Mouse (Mus musculus) CD8-positive naive resting alpha-beta T cell, adult 2 months (primary cell): ENCODE measurements around the gene Prpf19.

Source experiments
- DNase-seq, 2 experiments: peaks; one replicate each; pipeline ENCODE4 v3.0.0; 2022; ENCODE audit warnings: low read depth in 2 of 2, low spot score in 2 of 2

The Prpf19 gene

GRCm38 (mm10) chr19:10895016-10895528, at the start of gene Prpf19:
Prpf19 (plus strand) TSS chr19:10895231.
- peak; percentile 90 to 96 for DNase-seq

DNA sequence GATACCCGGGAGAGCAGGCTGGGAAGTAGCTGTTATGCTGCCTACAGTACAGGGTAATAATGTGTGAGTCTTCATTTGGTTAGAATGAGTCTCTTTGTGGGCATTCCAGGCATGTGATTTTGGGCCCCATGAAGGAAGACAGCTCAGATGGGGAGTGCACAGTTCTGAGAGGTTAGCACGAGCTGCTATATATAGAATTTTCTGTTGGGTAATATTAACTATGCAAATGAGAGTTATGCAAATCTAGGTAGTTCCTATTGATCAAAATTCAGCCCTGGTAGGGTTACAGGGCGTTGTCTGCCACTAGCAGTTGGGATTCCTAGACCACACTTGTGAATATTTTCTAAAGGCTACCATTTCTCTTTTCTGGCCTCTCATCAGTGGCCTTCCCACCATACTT, 49.6 kb upstream of the Prpf19 start:
- DNase-seq = no peak

DNA sequence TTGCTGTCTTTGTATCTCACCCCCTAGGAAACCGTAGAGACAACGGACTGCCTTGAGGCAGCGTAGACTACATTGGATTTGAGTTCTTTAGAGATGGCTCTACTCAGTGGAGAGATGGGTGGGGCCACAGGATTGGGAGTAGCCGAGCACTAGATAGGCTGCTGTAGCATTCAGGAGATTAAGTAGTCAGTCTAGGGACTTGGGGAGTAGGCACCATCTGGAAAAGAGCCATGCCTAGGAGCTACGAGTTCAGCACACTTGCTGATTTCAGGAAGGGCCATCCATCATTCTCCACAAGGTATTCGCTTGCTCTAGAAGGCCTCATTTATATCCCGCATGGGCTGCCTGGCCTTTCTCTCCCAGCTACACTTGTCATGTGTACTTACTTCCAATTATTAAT, 48.9 kb upstream of the Prpf19 start:
- DNase-seq = no peak

GRCm38 (mm10) chr19:10847311-10848087, 47.5 kb upstream of the Prpf19 start:
- no peak for DNase-seq

- DNase-seq = no peak
These were observed 39.6 kb upstream of the Prpf19 start for GRCm38 (mm10) chr19:10855422-10855821.

DNA sequence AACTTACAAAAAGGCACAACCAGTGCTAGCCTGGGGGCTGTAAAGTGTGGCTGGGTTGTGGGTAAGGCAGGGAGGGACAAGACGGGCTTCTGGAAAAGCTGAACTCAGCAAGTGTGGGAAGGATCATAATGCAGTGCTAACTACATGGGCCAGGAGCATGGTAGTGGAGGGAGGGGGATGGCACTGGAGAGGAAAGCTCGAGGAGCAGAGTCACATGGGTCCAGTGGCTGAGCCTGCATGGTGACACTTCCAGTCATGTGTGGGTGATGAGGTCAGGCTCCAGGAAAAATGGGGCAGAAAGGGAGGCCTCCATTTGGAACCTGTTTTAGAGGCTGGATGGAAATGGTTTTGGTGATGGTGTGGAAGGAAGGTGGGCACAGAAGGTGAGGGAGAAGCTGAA, 38.5 kb upstream of the Prpf19 start:
- DNase-seq = no peak

GRCm38 (mm10) chr19:10860072-10860497, 34.9 kb upstream of the Prpf19 start:
- no peak for DNase-seq

- no peak for DNase-seq
These were observed 28.7 kb upstream of the Prpf19 start for GRCm38 (mm10) chr19:10866351-10866750.

DNA sequence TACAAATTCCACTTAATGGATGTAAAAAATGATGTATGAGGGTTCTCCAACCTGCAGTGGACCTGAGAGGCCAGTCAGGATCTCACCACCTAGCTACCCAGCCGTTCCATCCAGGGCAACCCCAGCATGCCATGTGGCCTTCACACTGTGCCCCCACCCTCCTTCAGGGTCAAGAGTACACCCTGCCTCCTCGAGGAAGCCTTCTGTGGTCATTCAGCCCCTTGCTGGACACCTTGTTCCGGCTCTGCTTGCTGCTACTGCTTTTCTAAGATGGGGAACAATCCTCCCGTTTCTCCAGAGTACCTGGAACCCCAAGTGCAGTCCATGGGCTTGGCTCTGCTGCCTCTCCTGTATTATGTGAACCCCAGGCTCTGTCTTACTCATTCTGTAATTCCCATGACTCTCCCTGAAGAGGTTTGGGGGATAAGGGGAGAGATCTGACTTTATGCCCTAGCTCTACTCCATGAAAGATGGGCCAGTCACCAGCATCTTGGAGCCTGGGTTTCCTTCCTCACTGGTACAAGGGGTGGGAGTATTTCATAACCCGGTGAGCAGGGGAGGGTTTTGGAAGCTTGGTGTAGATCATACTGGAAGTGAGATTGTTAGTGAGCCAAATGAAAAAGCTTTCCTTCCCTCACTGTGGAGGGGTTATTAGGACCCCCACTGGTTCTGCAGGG, 26.9 kb upstream of the Prpf19 start:
- DNase-seq = no peak

- no peak for DNase-seq
These were observed 26.3 kb upstream of the Prpf19 start for GRCm38 (mm10) chr19:10868623-10869141.

DNA sequence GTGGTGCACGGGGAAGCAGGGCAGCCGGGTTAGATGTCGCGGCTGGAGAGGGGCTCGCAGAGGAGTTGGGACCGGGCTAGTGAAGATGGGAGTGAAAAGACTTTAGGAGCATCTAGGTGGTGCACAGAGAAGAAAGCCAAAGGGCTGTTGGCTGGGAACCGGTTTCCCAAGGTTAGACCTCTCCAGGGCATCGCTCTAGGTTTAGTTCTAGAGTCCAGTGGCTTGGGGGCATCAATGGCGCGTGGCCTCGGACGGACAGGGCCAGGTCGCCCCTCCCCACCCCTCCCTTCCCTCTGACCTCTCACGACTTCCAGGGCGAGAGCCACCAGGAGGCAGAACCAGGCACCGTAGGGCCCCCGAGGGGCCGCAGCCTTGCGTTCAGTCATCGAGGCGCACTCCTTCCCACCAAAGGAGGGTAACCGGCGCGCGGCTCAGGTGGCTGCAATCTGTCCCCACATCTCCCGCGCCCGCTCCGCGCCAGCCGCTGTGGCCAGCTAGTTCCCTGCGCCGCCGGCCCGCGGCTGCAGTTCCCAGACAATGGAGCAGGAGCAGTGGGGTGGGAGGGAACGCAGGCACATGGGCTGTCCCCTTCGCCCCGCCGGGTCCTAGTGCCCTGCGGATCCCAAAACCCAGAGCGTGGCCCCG, 25.7 kb upstream of the Prpf19 start:
- DNase-seq = no peak

- no peak for DNase-seq
These were observed 25.0 kb upstream of the Prpf19 start, which contains the start of gene Tmem132a for GRCm38 (mm10) chr19:10869886-10870527. Tmem132a (minus strand) TSS chr19:10869940.

DNA sequence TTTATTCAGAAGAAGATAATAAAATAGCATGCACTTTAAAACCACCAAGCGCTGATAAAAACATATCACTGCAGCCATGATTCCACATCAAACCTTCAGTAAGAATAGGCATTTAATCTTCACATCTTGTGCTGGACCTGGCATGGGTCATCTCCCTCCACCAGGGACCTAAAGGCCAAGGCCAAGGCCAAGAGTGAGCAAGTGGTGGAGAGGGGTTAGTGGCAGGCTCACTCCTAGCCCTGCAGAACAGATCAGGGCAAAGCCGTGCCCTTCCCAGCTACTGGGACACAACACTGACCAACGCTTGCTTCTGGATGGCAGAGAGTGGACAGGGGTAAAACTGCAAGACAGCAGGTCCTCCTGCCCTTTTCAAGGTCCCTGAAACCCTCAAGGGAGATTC, 24.4 kb upstream of the Prpf19 start:
- no peak for DNase-seq

DNA sequence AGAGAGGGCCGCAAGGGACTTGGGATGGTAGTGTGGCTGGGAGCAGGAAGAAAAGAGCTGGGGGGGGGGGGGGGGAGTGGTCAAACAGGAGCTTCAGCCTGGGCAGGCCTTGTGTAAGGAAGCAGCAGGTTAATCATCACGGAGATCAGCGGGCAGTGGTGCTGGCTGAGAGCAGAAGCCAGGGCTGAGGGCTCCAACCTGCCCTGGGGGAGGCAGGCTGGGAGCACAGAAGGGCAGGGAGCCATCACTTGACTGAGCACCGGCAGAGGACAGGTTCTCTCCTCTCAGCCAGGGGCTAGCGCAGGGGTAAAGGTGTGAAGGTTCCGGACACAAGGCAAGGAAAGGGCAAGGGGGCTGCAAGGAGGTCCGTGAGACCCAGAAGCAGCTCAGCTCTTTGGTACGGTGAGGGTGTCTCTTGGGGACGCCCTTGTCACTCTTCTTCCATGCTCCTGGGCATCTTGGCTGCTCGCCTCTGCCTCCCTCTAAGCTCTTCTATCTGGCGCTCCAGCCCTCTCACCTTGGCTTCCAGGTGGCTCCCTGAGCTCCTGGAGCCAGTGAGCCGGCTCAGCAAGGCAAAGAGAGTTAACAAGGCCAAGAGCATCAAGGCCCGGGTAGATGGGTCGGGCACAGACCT, 23.6 kb upstream of the Prpf19 start:
- DNase-seq = no peak

DNA sequence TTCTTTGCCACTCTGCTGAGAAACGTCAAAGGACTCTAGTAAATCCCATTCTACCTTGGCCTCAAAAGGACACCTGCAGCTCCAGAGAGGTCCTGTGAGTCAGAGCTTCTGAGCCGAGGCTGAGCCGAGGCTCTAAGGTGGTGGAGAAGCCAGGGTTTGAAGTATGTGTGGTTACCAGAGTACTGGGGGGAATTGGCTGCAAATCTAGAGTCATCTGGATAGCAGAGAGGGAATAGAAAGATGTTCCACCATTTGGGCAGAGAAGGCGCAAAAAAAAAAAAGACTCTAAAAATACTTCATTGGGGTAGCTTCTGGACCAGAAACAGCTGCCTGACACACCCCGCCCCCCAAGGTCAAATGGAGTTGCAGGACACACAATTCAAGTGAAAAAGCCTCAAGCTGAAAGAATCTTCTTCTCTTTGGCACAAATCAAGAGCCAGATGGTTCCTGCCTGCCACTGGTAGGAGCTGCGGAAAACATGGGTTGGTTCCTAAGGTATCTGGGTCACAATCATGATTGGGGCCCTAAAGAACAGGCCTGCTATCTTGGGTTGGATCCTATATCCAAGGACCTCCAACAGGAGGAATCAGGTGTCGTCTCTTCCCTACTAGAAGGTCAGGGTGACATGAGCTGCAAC, 16.7 kb upstream of the Prpf19 start:
- no peak for DNase-seq

DNA sequence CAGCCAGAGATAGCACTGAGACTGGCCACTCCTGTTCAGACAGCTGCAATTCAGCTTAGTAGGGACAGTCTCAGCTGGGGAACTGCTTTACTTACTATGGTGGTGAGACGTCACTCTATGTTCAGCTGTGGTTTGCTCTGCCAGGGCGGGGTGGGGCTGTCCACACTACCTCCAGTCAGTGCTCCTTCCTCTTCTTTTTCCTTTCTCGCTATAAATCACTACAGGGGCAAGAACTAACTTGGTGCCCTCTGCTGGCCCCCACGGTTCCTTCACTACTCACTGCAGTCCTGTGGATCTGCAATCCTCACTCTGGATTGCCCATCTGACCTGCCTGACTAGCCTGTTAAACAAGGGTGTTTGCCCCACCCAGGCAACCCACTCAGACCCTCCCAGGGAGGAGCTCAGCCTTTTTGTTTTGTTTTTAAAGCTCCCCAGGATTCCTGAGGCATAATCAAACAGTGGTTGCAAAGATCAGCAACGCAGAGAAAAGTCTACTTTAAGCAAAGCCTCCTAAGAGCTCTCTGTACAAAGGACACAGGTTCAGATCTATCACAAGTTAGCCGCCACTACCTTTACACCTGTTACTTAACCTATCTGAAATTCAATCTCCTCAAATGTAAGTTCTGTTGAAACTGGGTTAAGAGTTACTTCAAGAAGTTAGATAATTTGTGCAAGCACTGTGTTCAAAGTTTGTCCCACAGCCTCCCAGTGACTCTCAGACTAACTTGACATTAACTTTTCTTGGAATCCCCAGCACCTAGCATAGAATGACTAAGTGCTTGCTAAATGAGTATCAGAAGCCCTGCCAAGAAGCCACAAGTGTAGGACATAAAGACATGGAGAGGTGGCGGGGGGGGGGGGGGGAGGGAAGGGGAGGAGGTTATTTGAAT, 14.7 kb upstream of the Prpf19 start:
- peak; percentile 57 to 67 for DNase-seq

- no peak for DNase-seq
These were observed 14.0 kb upstream of the Prpf19 start for GRCm38 (mm10) chr19:10880975-10881425.

DNA sequence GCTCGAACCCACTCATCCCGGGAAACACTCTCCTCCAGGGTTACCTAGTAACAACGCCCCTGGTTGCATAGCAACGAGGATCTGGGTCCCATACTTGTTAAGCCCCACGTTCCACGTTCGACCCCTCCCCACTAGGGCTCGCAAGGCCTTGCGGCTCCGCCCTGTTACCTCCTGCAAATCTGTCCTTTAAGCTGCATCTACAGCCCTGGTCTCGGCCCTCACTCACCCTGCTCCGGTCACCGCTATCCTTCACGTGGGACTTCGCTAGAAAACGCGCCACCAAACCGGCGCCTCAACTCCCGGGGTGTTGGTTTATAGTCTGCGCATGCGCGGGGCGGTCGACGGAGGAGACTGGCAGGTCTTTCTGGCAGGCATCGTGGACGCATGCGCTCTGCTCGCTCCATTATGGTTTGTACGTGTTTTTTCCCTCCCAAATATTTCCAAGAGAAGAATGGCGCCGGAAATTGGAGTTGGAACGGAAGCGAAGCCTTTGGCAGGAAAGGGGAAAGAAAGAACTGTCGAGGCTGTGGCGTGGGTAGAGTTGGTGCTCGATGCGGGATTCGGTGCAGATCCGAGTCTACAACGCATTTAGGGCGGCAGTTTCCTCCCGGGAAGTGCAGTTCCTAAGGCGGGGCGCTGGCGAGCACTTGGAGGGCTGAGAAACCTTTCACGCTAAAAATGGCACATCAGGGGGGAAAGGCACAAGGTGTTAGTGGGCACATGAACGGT, 13.4 kb upstream of the Prpf19 start, which contains the start of gene Tmem109:
TSS of gene Tmem109 (minus strand) at position 576 of the 729 bp plus-strand sequence.
- DNase-seq = peak; percentile 82
